ENCODE assay signal across 9 mouse cellular contexts in the genomic region with DNA sequence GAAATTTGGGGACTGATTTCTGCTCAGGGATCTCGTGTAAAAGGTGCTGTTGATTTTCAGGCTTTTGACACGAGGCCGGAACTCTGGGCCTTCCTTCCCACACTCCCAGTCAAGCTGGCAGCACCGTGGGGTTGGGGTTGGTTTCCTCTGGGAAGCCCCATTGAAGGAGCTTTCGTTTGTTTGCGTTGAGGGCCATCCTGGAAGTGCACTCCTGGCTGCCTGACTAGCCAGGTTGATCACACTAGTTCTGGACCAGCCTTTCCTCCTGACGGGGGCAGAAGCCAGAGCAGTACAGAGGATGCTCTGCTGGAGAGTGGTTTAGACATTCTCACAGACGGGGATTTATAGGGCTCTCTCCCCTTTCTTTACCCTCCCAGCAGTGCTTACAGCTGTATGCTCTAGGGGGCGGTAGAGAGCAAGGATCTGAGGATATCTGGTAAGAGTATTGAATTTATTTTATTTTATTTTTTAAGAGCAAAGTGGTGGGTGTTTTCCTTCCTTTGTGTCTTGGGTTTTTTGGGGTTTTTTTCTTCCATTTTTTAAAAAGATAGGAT.
A peak's percentile ranks its signal among the peaks of the same experiment; 100 is the strongest.
DNase-seq lines count a peak whose midpoint lies in the region; ATAC-seq and TF ChIP-seq lines count a peak whose summit lies in the region.
"Had no signal": no experiment of that assay in that cellular context is flagged by ENCODE, and none has a peak within 500 bp of the region (broad histone marks: within the 10 kb centered on the region; RNA-seq: fewer than 3 reads in every experiment).

No protein-coding gene starts in this region.

- TF ChIP-seq CTCF in E14TG2a.4 (conservative IDR thresholded peaks at IDR 0.05; ENCODE audit: low read length) = peak; percentile 93

- no peaks in the 10 kb centered on the region for H3K27me3 ChIP-seq in E14TG2a.4 (ENCODE audit: insufficient read depth, low read length)
- no peaks in the 10 kb centered on the region for H3K27me3 ChIP-seq in splenic B cell, adult 2 months (ENCODE audit: control insufficient read depth, insufficient read depth, low read length, poor library complexity, severe bottlenecking)

- H3K9me3 ChIP-seq in E14TG2a.4 (ENCODE audit: low read length) = no peaks in the 10 kb centered on the region
- H3K9me3 ChIP-seq: liver, embryonic 15.5 days had no signal

- ATAC-seq in frontal cortex, adult (ENCODE audit: low TSS enrichment) = peak; percentile 78

- peaks cover 85% of the 10 kb centered on the region for H3K4me1 ChIP-seq in E14TG2a.4 (replicated peaks; ENCODE audit: low read depth, low read length)

- H3K4me3 ChIP-seq in E14TG2a.4 (replicated peaks; ENCODE audit: low read length) = peak overlapping the region; percentile 49
- H3K4me3 ChIP-seq: liver, embryonic 15.5 days had no signal

- DNase-seq in frontal cortex, postnatal 10 days (ENCODE audit: low spot score in 2 of 2) = no peak
- peak; percentile 44 for DNase-seq in cerebellum, adult 8-10 months
- peak; percentile 36 to 52 for DNase-seq in heart, adult 9 months (ENCODE audit: low spot score in 2 of 2)
- DNase-seq in kidney, postnatal 10 days = peak; percentile 70
- DNase-seq in lung, postnatal 10 days = peak; percentile 81
- DNase-seq in splenic B cell, adult 2 months (ENCODE audit: low read depth, low spot score) = peak; percentile 74

- H3K36me3 ChIP-seq in E14TG2a.4 (ENCODE audit: insufficient read depth, low read length) = peaks cover 9% of the 10 kb centered on the region
- no peaks in the 10 kb centered on the region for H3K36me3 ChIP-seq in splenic B cell, adult 2 months (ENCODE audit: control insufficient read depth, insufficient read depth, low read length, poor library complexity, severe bottlenecking)
- H3K36me3 ChIP-seq: liver, embryonic 15.5 days had no signal

Comparison
In these comparisons a context has a peak if more than half of its experiments do, and no peak if none do; other contexts are left out.
1. DNase-seq: peak in cerebellum, adult 8-10 months (single experiment), heart, adult 9 months (2 of 2), kidney, postnatal 10 days (single experiment), lung, postnatal 10 days (single experiment) and splenic B cell, adult 2 months (single experiment); none in frontal cortex, postnatal 10 days (0 of 2).